Mouse (Mus musculus) kidney, postnatal 14 days (tissue): Measurements from ENCODE around the gene Syngr1.
"Not testable (repeated sequence)": the region's sequence is repeated elsewhere in the genome, so short reads cannot be mapped to it uniquely, and the experiment has no call there.

Source experiments
- DNase-seq: peaks from one replicate; pipeline ENCODE4 v3.0.0; 2022; ENCODE audit warnings: mixed read lengths

Gene Syngr1

DNA sequence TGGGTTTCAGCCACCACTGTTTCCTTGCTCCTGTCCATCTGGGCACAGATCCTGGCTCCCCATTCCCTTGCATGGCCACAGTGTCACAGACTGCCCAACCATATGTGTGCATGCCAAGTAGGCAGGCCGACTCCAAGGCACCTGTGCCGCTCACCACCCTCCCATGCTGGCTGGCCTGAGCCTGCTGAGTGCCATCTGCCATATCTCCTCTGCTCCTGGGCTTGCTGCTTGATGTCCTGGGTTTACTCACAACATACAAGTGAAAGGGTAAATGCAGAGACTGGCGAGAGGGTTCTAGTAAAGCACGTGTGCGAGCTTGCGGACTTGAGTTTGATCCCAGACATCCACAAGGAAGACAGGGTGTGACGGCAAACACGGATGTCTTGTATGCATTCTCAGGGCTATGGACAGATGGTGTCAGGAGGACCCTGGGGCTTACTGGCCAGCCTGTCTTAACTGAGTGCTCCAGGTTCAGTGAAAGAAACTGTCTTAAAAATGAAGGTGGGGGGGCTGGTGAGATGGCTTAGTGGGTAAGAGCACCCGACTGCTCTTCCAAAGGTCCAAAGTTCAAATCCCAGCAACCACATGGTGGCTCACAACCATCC is 30.7 kb downstream of the Syngr1 start:
- no peak for DNase-seq

DNA sequence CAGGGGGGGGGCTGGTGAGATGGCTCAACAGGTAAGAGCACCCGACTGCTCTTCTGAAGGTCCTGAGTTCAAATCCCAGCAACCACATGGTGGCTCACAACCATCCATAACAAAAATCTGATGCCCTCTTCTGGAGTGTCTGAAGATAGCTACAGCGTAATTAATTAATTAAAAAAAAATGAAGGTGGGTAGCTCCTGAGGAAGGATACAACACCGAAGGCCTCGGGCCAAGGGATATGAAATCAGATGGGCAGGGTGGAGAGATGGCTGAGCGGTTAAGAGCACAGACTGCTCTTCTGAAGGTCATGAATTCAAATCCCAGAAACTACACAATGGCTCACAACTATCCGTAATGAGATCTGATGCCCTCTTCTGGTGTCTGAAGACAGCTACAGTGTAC is 31.3 kb downstream of the Syngr1 start:
- DNase-seq = not testable (repeated sequence)

DNA sequence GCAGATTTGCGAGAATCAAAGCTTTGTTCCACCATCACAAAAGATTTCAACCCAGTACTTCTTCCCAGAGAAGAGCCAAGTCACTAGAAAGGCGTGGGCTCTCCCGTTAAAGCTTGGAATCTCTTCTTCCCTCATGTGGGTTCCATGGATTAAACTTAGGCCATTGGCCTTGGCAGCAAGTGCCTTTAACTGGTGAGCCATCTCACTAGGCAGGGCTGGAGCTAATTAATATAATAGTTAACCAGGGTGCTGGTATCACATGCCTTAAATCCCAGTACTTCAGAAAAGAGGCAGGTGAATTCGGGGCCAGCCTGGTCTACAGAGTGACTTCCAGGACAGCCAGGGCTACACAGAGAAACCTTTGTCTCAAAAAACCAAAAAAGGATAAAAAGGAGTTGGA is 33.5 kb downstream of the Syngr1 start:
- peak; percentile 49 for DNase-seq

DNA sequence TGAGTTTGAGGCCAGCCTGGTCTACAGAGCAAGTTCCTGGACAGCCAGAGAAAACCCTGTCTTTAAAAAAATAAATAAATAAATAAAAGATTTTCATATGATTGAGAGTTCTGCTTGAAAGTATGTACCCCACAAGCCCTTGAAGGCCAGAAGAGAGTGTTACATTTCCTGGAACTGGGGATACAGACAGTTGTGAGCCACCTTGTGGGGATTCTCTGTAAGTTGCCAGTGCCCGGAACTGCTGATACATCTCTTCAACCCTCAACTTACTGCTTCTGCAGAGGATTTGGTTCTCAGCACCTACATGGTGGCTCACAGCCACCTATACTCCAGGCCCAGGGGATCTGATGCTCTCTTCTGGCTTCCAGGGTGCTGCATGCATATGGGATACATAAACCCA is 36.1 kb downstream of the Syngr1 start:
- no peak for DNase-seq

DNA sequence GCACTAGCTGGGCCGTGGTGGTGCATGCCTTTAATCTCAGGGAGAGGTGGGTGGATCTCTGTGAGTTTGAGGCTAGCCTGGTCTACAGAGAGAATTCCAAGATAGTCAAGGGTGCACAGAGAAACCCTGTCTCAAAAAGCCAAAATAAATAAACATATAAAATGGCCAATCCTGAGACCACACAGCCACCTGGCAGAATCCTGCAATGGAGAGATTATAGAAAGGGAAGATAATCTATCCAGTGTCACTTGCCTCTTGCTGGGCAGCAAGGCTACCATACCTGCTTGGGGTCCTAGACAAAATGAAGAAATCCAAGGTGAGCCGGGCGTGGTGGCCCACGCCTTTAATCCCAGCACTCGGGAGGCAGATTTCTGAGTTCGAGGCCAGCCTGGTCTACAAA is 38.8 kb downstream of the Syngr1 start:
- DNase-seq = no peak

DNA sequence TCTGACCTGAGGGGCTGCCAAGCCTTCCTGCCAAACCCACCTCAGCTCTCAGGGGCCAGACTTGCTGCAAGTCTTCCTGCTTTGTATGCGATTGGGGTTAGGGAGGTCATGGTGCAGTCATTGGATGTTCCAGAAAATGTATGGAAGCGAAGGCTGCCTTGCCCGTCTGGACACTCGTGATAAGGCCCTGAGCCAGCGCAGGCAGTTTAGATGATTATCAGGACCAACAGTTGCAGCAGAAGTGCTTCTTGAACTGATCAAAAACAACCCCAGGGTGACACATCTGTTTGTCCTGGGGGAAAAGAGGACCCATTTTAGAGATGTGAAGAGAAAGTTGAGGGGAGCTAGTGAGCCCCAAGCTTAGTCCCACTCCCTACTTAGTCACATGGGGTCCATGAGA is 39.6 kb downstream of the Syngr1 start:
- no peak for DNase-seq

DNA sequence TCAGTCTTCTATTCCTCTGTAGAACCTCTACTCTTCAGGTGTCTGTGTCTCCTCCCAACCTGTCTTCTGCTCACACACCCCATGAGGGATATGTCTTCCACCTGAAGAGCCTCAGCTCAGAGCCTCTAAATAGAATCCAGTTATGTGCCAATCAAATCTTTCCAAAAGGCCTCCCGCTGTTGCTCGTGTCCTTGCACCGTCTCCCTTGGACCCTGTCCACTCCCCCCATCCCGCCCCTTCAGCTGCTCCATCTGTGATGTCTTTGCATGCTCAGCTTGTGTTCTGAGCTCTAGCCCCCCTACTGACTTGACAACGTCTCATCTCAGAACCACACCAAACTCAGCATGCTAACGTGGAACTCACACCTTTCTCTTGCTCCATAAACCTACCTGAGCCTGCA is 40.3 kb downstream of the Syngr1 start:
- DNase-seq = no peak

DNA sequence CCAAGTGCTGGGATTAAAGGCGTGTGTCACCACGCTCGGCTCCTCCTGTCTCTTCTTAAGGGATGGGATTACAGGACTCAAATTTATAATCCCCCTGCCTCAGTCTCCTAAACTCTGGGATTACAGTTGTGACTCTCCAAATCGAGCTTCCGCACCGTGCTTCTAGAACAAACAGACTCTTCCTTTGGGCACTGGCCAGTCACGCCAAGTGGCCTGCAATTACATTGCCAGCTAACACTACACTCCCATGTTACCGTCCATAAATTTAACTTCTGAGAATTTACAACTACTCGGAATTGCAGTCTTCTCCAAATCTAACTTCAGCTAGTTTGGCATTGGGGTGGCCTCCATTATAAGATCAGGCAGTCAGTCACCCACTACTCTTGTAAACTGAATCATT is 41.3 kb downstream of the Syngr1 start:
- DNase-seq = no peak

DNA sequence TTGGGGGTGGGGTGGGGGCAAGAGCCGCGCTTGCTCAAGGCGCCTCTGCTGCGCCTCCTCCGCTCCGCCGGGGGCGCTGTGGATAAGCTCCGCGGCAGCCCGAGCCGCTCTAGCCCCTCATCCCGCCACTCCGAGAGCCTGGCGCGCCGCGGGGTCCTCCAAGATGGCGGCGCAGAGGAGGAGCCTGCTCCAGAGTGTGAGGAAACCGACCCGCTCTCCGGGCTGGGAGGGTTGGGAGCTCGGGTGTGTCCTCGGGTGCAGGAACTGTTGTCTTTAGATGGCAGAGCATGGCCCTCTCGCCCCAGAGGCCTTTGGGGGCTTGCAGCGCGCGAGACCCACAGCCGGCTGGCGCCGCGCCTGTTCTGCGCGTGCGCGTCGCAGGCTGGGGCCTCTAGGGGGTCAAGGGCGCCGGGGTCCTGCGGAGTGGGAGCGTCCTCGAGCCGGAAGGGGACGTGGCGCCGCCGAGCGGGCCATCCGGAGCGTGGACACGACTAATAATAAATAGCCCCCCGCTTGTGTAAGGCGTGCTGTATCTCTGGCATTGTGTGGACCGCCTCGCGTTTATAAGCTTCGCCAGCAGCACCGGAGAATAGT is 42.0 kb downstream of the Syngr1 start, which contains the start of gene Tab1:
Gene Tab1, plus strand, starts transcription at position 135 of the 594 bp plus-strand sequence.
- DNase-seq = peak; percentile 94

DNA sequence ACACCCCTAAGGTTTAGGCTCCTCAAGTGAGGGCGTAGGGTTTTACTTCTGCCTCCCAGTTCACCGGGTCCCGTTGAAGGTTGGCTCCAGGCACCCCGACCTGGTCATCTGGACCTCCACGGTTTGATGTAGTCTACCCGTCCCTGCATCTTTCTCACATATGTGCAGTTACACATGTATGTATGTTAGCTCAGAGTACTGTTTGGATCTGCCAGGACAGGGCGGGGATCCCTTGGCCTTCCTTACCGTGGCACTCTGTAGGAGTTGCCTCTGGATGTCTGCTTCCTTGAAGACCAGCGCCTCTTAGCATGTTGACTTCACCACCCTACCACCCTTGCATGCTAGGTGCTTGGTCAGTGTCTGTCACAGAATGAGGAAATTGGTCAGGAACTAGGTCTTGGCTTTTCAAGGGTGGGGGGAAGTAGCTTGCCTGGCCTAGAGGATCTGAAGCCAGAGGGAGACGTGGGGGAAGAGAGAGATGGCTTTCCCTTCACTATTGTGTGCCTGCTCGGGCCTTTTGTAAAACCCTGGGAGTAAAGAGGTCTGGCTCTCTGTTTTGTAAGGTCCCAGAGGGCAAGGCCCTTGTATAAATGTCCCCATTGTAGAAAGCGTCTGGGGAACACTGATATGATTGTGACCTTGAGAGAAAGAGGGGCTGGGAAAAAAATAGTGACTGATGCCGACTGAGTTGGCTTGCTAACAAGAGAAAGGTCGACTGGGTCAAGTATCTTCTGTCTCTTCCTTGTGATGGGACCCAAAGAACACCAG is 42.7 kb downstream of the Syngr1 start:
- peak; percentile 29 for DNase-seq

DNA sequence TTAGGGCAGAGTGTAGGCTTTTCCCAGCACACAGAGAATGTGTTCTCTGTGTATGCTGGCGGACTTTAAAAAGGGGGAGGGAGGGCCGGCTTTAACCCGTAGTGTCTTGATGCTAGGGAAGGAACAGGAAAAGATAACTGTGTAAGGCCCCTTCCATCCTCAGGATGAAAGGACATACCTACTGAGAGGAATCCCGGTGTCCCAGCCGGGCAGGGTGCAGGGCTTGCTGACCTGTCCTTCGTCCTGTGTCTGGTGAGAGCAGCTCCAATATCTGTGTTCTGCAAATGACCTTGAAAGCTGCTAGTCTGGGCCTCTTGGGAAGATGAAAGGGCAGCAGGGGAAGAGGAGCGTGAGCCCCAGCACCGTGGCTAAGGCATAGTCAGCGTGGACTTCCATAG is 43.3 kb downstream of the Syngr1 start:
- no peak for DNase-seq

DNA sequence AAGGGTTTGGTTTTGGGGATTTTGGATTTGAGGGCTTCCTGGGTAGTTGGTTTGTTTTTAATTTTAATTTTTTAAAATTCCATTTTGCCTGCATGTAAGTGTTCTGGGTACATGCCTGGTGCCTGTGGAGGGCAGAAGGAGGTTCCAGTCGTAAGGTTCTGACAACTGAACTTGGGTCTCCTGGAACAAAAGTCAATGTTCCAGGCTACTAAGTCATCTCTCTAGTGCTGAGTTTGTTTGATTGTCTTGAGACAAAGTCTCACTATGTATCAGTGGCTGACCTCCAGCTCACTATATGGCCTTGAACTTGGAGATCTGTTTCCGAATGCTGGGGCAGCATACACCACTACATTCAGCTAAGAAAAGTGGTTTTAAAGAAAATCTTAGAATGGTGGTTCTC is 44.4 kb downstream of the Syngr1 start:
- DNase-seq = no peak

DNA sequence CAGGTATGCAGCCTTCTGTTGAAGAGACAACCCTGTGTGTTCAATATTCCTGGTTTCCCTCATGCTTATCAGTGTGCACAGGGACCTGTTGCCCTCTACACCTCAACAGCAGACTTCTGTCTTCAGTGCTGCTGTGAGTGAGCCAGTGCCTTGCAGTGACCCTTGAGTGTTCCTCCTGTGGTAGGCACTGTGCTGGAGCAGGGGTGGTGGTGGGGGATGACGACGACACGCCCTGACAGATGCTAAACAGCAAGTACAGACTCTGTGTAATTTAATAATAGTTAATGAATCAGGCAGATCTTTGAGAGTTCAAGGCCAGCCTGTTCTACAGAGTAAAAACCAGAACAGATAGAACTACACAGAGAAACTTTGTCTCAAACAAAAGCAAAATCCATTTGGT is 45.5 kb downstream of the Syngr1 start:
- DNase-seq = no peak

DNA sequence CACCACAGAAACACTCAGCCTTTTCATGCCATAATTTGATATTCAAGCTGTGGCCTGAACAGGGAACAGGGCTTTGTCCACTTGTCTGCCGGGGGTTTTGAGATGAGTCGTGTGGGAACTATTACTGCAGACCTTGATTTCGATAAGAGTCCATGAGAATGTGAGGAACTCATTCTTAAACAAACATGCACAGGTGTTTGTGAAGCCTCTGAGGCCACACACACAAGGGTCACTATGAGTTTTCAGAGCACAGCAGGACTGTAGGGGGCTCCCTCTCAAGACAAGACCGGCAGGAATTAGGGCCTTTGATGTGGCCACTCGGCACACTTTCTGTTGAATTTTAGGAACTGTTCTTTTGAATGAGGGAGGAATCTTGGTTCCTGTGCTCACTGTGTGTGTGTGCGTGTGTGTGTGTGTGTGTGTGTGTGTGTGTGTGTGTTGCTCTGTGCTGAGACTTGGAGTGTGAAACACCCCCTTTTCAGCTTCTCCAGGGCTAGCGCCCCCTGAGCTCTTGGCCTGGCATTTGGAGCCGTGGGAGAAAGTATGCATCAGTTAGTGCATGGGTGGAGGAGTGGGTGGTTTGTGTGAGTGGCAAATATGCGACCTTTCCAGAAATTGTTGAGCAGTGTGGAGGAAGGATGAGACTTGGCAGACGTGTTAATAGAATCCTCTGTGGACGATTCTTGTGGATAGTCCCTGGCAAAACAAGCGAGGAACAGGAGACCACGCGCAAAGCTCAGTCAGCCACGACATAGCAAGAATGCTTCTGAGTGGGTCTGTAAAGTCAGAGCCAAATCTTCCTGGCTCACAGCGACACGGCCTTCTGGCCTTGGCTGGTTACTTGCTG is 47.0 kb downstream of the Syngr1 start:
- DNase-seq = no peak

DNA sequence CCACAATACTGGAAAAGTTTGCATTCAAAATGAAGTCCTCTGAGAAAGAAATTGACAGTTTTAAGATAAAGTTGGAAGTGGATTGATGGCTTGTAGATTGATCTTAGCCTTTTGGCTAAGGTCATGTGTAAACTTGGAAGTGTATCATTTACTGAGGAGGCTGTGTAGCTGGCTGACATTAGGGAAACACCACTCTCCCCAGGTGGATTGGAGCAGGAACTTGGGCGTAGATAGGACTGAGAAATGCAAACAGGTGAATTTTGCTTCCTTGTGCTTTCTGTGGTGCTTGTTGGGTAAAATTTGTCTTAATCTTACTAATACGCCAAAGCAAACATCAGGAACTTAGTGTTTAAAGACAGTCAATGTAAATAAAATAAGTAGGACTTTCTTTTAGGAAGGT is 49.2 kb downstream of the Syngr1 start:
- DNase-seq = no peak

DNA sequence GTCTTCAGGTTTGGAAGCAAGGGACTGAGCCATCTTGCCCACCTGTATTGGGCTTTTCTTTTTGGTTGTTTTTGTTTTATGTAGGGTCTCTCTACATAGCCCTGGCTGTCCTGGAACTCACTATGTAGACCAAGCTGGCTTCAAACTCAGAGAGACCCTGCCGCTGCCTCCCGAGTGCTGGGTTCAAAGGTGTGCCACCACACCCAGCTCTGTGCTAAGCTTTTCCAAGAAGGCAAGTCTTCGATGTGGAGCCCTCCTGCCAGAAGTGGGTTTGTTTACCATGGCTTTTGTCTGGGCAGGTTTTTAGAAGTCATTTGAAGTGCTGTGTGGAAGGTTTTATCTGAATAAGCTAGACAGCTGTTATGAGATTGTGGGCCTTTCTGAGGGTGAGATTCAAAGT is 49.7 kb downstream of the Syngr1 start:
- no peak for DNase-seq

DNA sequence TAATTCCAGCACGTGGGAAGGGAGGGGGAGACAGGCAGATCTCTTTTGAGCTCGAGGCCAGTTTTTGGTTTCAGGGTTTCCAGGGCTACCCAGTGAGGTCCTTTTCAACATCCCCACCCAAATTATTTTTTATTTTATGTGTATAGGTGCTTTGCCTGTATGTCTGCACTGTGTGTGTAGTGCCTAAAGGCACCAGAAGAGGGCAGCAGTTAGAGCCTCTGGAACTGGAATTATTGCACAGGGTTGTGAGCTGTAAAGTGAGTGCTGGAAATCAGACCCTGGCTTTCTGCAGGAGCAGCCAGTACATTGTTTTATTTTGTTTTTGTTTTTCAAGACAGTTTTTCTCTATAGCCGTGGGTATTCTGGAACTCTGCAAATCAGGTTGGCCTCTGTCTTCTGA is 51.0 kb downstream of the Syngr1 start:
- no peak for DNase-seq

DNA sequence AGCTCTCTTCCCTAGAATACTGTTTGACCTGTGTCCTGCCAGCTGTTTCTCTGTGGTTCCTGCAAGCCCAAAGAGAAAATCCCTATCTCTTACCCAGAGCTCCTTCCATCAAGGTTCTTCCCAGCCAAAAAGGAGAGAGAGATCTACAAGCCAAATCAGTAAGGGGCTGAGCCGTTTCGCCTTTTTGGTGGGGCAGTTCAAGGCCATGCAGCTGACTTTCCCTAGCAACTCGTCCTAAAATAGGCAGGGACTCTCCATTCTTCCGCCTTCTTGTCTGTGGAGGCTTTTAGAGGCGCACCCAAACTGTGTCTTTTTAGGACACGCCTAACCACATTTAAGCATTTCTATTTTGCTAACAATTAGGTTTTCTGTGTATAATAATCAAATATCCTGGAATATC is 52.6 kb downstream of the Syngr1 start:
- DNase-seq = no peak

DNA sequence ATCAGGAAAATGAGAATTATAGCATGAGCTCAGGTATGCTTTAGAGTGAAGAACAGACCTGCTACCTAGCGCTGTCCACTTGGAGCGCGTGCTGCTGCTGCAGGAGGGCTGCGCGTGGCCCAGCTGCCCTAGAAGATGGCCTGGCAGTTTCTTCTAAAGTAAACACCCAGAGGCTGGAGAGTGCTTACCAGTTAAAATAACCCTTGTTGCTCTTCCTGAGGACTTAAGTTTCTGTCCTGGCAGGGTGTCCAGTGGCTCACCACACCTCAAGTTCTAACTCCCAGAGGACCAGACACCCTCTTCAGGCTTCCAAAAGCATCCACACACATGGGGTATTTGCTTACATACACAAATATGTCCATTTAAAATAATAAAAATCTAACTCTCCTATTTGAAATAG is 54.3 kb downstream of the Syngr1 start:
- no peak for DNase-seq

DNA sequence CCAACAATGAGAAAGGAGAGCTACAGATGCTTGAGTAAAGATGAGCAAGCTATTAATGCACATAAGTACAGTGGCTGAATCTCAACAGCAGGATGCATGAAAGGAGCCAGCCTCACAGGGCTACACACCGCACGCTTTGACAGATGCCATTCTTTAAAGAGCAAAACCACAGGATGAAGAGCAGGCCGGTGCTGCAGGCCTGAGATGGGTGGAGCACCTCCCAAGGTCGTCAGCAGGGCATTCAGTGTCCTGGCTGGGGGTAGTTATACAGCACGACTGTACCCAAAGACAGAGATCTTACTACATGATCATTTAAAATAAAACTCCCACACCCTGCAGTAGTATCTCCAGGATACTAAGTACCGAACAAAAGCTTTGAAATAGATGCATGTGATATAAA is 55.0 kb downstream of the Syngr1 start:
- DNase-seq = no peak

DNA sequence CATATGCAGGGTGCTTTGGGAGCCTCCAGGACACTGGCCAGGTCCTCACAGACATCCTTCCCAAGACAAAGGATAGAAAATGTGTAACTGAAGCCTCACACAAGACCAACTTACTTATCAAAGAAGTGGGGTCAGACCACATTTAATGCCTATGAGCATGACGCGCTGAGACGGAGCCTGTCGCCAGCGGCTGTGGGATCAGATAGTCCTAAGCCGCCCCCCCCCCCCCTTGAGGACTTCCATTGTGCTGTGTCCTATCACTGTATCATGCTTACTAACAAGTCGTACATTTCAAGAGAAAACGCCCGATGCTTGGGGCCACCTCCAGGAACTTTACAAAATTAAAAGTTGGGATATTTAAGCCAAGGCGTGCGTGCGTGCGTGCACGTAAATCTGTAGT is 56.0 kb downstream of the Syngr1 start:
- no peak for DNase-seq

DNA sequence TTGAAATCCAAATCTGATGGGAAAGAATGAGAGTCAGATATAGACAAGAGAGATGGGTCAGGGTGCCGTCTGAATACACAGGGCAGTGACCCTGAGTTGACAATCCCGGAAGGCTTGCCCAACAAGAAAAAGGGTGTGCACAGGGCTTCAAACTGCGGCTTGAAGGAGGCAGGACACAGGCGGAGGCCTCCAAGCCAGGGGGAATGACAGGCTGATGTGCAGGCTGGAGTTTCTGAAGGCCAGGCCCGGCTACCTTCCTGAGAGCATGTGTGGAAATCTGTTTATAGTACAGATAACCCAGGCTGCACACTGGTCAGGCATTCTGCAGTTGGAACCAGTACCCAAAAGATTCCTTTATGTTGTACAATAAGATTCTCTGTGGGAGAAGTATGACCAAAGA is 56.4 kb downstream of the Syngr1 start:
- no peak for DNase-seq

DNA sequence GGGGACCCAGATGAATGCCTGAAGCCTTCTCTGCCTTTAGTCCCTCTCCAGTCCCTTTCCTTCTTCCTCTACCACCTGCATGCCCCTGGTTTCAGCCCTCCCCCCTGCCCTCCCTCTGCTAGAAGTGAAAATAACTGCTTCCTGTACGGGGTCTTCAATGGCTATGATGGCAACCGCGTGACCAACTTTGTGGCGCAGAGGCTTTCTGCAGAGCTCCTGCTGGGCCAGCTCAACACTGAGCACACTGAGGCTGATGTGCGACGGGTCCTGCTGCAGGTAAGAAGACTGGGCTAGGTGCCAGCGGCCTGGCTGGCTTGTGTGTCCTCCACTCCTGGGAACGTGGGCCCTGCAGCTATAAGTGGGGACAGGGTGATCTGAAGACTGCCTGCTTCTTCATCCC is 57.4 kb downstream of the Syngr1 start:
- DNase-seq = no peak

DNA sequence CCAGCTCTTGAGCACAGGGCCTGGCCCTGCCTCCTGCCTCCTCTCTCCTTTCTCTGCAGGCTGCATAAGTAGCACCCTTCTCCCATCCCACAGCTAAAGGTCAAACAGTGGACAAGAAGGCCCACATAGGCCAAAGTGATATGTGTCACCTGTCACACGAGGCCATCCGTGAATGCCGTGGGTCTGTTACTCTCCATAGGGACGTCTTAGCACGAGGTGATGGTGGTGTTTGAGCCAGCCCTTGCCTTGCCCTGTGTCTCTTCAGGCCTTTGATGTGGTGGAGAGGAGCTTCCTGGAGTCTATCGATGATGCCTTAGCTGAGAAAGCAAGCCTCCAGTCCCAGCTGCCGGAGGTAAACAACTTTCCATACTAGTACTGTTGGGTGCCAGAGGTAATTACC is 58.4 kb downstream of the Syngr1 start:
- DNase-seq = no peak
